Mouse (Mus musculus) thymus, postnatal 25 days (tissue): ENCODE data around the gene Samd8.
A peak's percentile ranks its signal among the peaks of the same experiment; 100 is the strongest.

Experiments used
- DNase-seq: peaks from one replicate; pipeline ENCODE4 v3.0.0; 2022

Gene Samd8

GRCm38 (mm10) chr14:21750008-21750880, at the start of gene Samd8:
Samd8 (plus strand) TSS chr14:21750531.
- DNase-seq: peak; percentile 78

- DNase-seq: no peak
Observed at GRCm38 (mm10) chr14:21702691-21703090, 47.6 kb upstream of the Samd8 start.

- no peak for DNase-seq
Observed at GRCm38 (mm10) chr14:21703255-21703654, 47.1 kb upstream of the Samd8 start.

- no peak for DNase-seq
Observed at GRCm38 (mm10) chr14:21705462-21705861, 44.9 kb upstream of the Samd8 start.

- no peak for DNase-seq
Observed at GRCm38 (mm10) chr14:21706759-21707571, 43.4 kb upstream of the Samd8 start.

GRCm38 (mm10) chr14:21709545-21709944, 40.8 kb upstream of the Samd8 start:
- DNase-seq: no peak

- no peak for DNase-seq
Observed at GRCm38 (mm10) chr14:21711231-21711630, 39.1 kb upstream of the Samd8 start.

GRCm38 (mm10) chr14:21714486-21714885, 35.8 kb upstream of the Samd8 start, which contains the start of gene Dupd1:
Dupd1 (minus strand) TSS chr14:21714576.
- DNase-seq: no peak

- DNase-seq: no peak
Observed at GRCm38 (mm10) chr14:21719646-21720383, 30.5 kb upstream of the Samd8 start.

GRCm38 (mm10) chr14:21720430-21721205, 29.7 kb upstream of the Samd8 start:
- no peak for DNase-seq

GRCm38 (mm10) chr14:21722021-21722698, 28.2 kb upstream of the Samd8 start:
- DNase-seq: no peak

- DNase-seq: no peak
Observed at GRCm38 (mm10) chr14:21729031-21729732, 21.1 kb upstream of the Samd8 start.

GRCm38 (mm10) chr14:21729936-21730335, 20.4 kb upstream of the Samd8 start:
- DNase-seq: no peak

- DNase-seq: no peak
Observed at GRCm38 (mm10) chr14:21733131-21733905, 17.0 kb upstream of the Samd8 start.

GRCm38 (mm10) chr14:21740345-21740744, 10.0 kb upstream of the Samd8 start:
- no peak for DNase-seq

GRCm38 (mm10) chr14:21741314-21741713, 9.0 kb upstream of the Samd8 start:
- no peak for DNase-seq

GRCm38 (mm10) chr14:21741786-21742185, 8.5 kb upstream of the Samd8 start:
- DNase-seq: peak; percentile 73

GRCm38 (mm10) chr14:21742441-21742840, 7.9 kb upstream of the Samd8 start:
- no peak for DNase-seq

GRCm38 (mm10) chr14:21744169-21744568, 6.2 kb upstream of the Samd8 start:
- DNase-seq: no peak

- no peak for DNase-seq
Observed at GRCm38 (mm10) chr14:21745149-21745548, 5.2 kb upstream of the Samd8 start.
